Mouse (Mus musculus): ENCODE data around the gene Ttll3. TPM values are rescaled to one million over a fixed set of nuclear protein-coding genes. Genes with fewer than 3 reads are reported as not detected.

Gene Ttll3
- total RNA-seq, 2 experiments from 2014 or later, result 6.1 to 8.1 TPM

GRCm38 (mm10) chr6:113377172-113377495, 11.9 kb upstream of the Ttll3 start:
- intact Hi-C loops (cut with DNase I), result no loop called here
- DNase-seq (ENCODE audit: extremely low spot score in 1 of 2, low spot score in 2 of 2), result peak in 1 of 2 experiments; percentile 37

GRCm38 (mm10) chr6:113377496-113378385, 11.3 kb upstream of the Ttll3 start, which contains the start of the genes Tada3 and Arpc4:
Gene Tada3, minus strand, starts transcription at chr6:113377883.
Gene Arpc4, plus strand, starts transcription at chr6:113378115.
- peak; percentile 88 to 95 for DNase-seq (ENCODE audit: extremely low spot score in 1 of 2, low spot score in 2 of 2)
- intact Hi-C loops (cut with DNase I), result no loop called here

GRCm38 (mm10) chr6:113379246-113379645, 9.8 kb upstream of the Ttll3 start:
- intact Hi-C loops (cut with DNase I), result no loop called here
- DNase-seq (ENCODE audit: extremely low spot score in 1 of 2, low spot score in 2 of 2), result no peak

- no peak for DNase-seq (ENCODE audit: extremely low spot score in 1 of 2, low spot score in 2 of 2)
- intact Hi-C loops (cut with DNase I), result no loop called here
Observed at GRCm38 (mm10) chr6:113380480-113380879, 8.6 kb upstream of the Ttll3 start.

GRCm38 (mm10) chr6:113384351-113384927, 4.6 kb upstream of the Ttll3 start:
- intact Hi-C loops (cut with DNase I), result no loop called here
- no peak for DNase-seq (ENCODE audit: extremely low spot score in 1 of 2, low spot score in 2 of 2)

- intact Hi-C loops (cut with DNase I), result no loop called here
- no peak for DNase-seq (ENCODE audit: extremely low spot score in 1 of 2, low spot score in 2 of 2)
Observed at GRCm38 (mm10) chr6:113385160-113385714, 3.8 kb upstream of the Ttll3 start.

GRCm38 (mm10) chr6:113386025-113386424, 3.0 kb upstream of the Ttll3 start:
- intact Hi-C loops (cut with DNase I), result no loop called here
- no peak for DNase-seq (ENCODE audit: extremely low spot score in 1 of 2, low spot score in 2 of 2)

- intact Hi-C loops (cut with DNase I), result no loop called here
- no peak for DNase-seq (ENCODE audit: extremely low spot score in 1 of 2, low spot score in 2 of 2)
Observed at GRCm38 (mm10) chr6:113390715-113391114, 1.7 kb downstream of the Ttll3 start.

- intact Hi-C loops (cut with DNase I), result no loop called here
Observed at GRCm38 (mm10) chr6:113392015-113392386, 2.9 kb downstream of the Ttll3 start.

GRCm38 (mm10) chr6:113392387-113393071, 3.5 kb downstream of the Ttll3 start:
- peak; percentile 39 to 69 for DNase-seq (ENCODE audit: extremely low spot score in 1 of 2, low spot score in 2 of 2)
- intact Hi-C loops (cut with DNase I), result no loop called here

More at GRCm38 (mm10) chr6:113392015-113392386, 2.9 kb downstream of the Ttll3 start:
- no peak for DNase-seq (ENCODE audit: extremely low spot score in 1 of 2, low spot score in 2 of 2)

- no peak for DNase-seq (ENCODE audit: extremely low spot score in 1 of 2, low spot score in 2 of 2)
- intact Hi-C loops (cut with DNase I), result no loop called here
Observed at GRCm38 (mm10) chr6:113393951-113394350, 4.9 kb downstream of the Ttll3 start.

GRCm38 (mm10) chr6:113394811-113395210, 5.8 kb downstream of the Ttll3 start:
- intact Hi-C loops (cut with DNase I), result no loop called here
- DNase-seq (ENCODE audit: extremely low spot score in 1 of 2, low spot score in 2 of 2), result no peak

GRCm38 (mm10) chr6:113395501-113395900, 6.4 kb downstream of the Ttll3 start:
- intact Hi-C loops (cut with DNase I), result no loop called here
- no peak for DNase-seq (ENCODE audit: extremely low spot score in 1 of 2, low spot score in 2 of 2)

GRCm38 (mm10) chr6:113396270-113397030, 7.4 kb downstream of the Ttll3 start:
- DNase-seq (ENCODE audit: extremely low spot score in 1 of 2, low spot score in 2 of 2), result no peak
- intact Hi-C loops (cut with DNase I), result no loop called here

GRCm38 (mm10) chr6:113402094-113402493, 13.0 kb downstream of the Ttll3 start:
- intact Hi-C loops (cut with DNase I), result no loop called here
- no peak for DNase-seq (ENCODE audit: extremely low spot score in 1 of 2, low spot score in 2 of 2)

GRCm38 (mm10) chr6:113404649-113405448, 15.8 kb downstream of the Ttll3 start:
- no peak for DNase-seq (ENCODE audit: extremely low spot score in 1 of 2, low spot score in 2 of 2)
- intact Hi-C loops (cut with DNase I), result no loop called here

- no peak for DNase-seq (ENCODE audit: extremely low spot score in 1 of 2, low spot score in 2 of 2)
- intact Hi-C loops (cut with DNase I), result no loop called here
Observed at GRCm38 (mm10) chr6:113405483-113405882, 16.4 kb downstream of the Ttll3 start.

- intact Hi-C loops (cut with DNase I), result no loop called here
- no peak for DNase-seq (ENCODE audit: extremely low spot score in 1 of 2, low spot score in 2 of 2)
Observed at GRCm38 (mm10) chr6:113406683-113407082, 17.6 kb downstream of the Ttll3 start.

Measured in left cerebral cortex, postnatal 10 days (tissue).